Mouse (Mus musculus) testis, adult 2 months (tissue): ENCODE data around the gene Cd37.

ENCODE experiments used
- CTCF ChIP-seq: fragments of 200-500 bp; IDR thresholded peaks from 2 replicates; pipeline ENCODE4 v1.5.1; 2012; ENCODE audit warnings: low read depth, mild to moderate bottlenecking, inconsistent platforms, low read length, moderate library complexity; ENCODE audit not compliant: control insufficient read depth, insufficient read depth, insufficient replicate concordance
- POLR2A ChIP-seq: fragments of 200-500 bp; IDR thresholded peaks from 2 replicates; pipeline ENCODE4 v1.6.1; 2012; ENCODE audit warnings: low read depth, mild to moderate bottlenecking, inconsistent platforms, low read length, moderate library complexity; ENCODE audit not compliant: control insufficient read depth

GRCm38 (mm10) chr7:45259281-45259680, 20.4 kb upstream of the Cd37 start:
- TF ChIP-seq CTCF, result no peak
- TF ChIP-seq POLR2A, result no peak
